Mouse (Mus musculus) bone marrow macrophage, adult 2 months (primary cell): ENCODE results near the gene Gm21921. TPM values are rescaled to one million over a fixed set of nuclear protein-coding genes. Genes with fewer than 3 reads are reported as not detected.
"Not testable (repeated sequence)": the region's sequence is repeated elsewhere in the genome, so short reads cannot be mapped to it uniquely, and the experiment has no call there.

ENCODE experiments used
- H3K27ac ChIP-seq: 2 replicates; pipeline ENCODE4 v1.5.1; 2012; ENCODE audit warnings: low read depth, low read length; ENCODE audit not compliant: insufficient read depth
- H3K4me1 ChIP-seq: 2 replicates; pipeline ENCODE4 v1.6.1; 2012; ENCODE audit warnings: low read length; ENCODE audit not compliant: control insufficient read depth, insufficient read depth
- H3K4me3 ChIP-seq: 2 replicates; pipeline ENCODE4 v1.5.1; 2012; ENCODE audit warnings: mild to moderate bottlenecking, low read length, moderate library complexity; ENCODE audit not compliant: insufficient read depth
- polyA plus RNA-seq: library from polyadenylated mRNA; stranded (reverse); fragments of >200 nt; gene quantifications from 2 replicates; pipeline ENCODE4 v1.2.4, GENCODE M21; 2012; ENCODE audit not compliant: missing spikeins, insufficient read depth, insufficient read length

Gm21921 gene
- polyA plus RNA-seq, result not detected in 2 replicates

- not testable (repeated sequence) for H3K4me1 ChIP-seq, H3K4me3 ChIP-seq, H3K27ac ChIP-seq
Observed at GRCm38 (mm10) chrY:24796143-24796542, at the start of gene Gm21921. TSS of gene Gm21921 (minus strand) at chrY:24796243.
